ENCODE assay signal across 10 mouse cellular contexts in genomic region chr9:107607653-107608245, GRCm38 (mm10). TPM values are rescaled to one million over a fixed set of nuclear protein-coding genes. Genes with fewer than 3 reads are reported as not detected.
DNase-seq lines count a peak whose midpoint lies in the region; ATAC-seq and TF ChIP-seq lines count a peak whose summit lies in the region.
"Had no signal": no experiment of that assay in that cellular context is flagged by ENCODE, and none has a peak within 500 bp of the region (broad histone marks: within the 10 kb centered on the region; RNA-seq: fewer than 3 reads in every experiment).

No protein-coding gene starts in this region.

- DNase-seq in gastrocnemius, adult 2 months: no peak
- DNase-seq in gastrocnemius, postnatal 36 days: no peak
- no peak for DNase-seq in liver, adult 2 months (ENCODE audit: extremely low read depth, low read depth, low spot score)
- no peak for DNase-seq in liver, embryonic 11.5 days (ENCODE audit: low spot score)
- peak; percentile 47 for DNase-seq in lung, postnatal 36 days
- no peak for DNase-seq in thymus, adult 2 months
- no peak for DNase-seq in cerebellum, adult 9-10 months
- DNase-seq: cerebellum, adult 9-11 months had no signal

- peak overlapping the region; percentile 99 for H3K27ac ChIP-seq in gastrocnemius, adult 2 months
- H3K27ac ChIP-seq in liver, adult 2 months (replicated peaks; ENCODE audit: insufficient read depth, low read depth, low read length): 0 out of 2 replicates have a peak overlapping the region, but pooled peaks have one; percentile 25
- H3K27ac ChIP-seq in liver, embryonic 11.5 days (ENCODE audit: low read depth, low read length): no peak overlapping the region
- H3K27ac ChIP-seq in intestine, embryonic 15.5 days: peak overlapping the region; percentile 86
- H3K27ac ChIP-seq in thymus, adult 2 months (ENCODE audit: control insufficient read depth, insufficient read depth, low read length): no peak overlapping the region
- H3K27ac ChIP-seq: midbrain, embryonic 12.5 days had no signal

- no peaks in the 10 kb centered on the region for H3K79me2 ChIP-seq in liver, adult 2 months (ENCODE audit: control insufficient read depth, insufficient read depth, low read length)

- intact Hi-C loops in gastrocnemius, adult 2 months (cut with DNase I): no loop called here
- intact Hi-C loops in gastrocnemius, postnatal 36 days (cut with DNase I): no loop called here

- ATAC-seq in liver, embryonic 11.5 days (replicated peaks; ENCODE audit: low FRiP score): no peak
- no peak for ATAC-seq in intestine, embryonic 15.5 days

- H3K4me2 ChIP-seq in liver, embryonic 11.5 days: no peak overlapping the region
- H3K4me2 ChIP-seq in intestine, embryonic 15.5 days (replicated peaks): peak overlapping the region; percentile 59
- H3K4me2 ChIP-seq: midbrain, embryonic 12.5 days had no signal

- no peak overlapping the region for H3K9ac ChIP-seq in liver, adult 2 months (ENCODE audit: low read depth, low read length)
- H3K9ac ChIP-seq in liver, embryonic 11.5 days (ENCODE audit: low read depth, low read length): no peak overlapping the region
- H3K9ac ChIP-seq in intestine, embryonic 15.5 days: peak overlapping the region; percentile 26; the same call in 1 of the 2 replicates

- H3K4me1 ChIP-seq in liver, adult 2 months (ENCODE audit: control insufficient read depth, insufficient read depth, low read length): peaks cover 2% of the 10 kb centered on the region; the same call in 1 of the 2 replicates
- peaks cover 31% of the 10 kb centered on the region for H3K4me1 ChIP-seq in liver, embryonic 11.5 days (replicated peaks; ENCODE audit: control insufficient read depth, insufficient read depth, low read length)
- peaks cover 66% of the 10 kb centered on the region for H3K4me1 ChIP-seq in intestine, embryonic 15.5 days (replicated peaks)
- peaks cover 14% of the 10 kb centered on the region for H3K4me1 ChIP-seq in thymus, adult 2 months (replicated peaks; ENCODE audit: control insufficient read depth, insufficient read depth, low read length)

- TF ChIP-seq POLR2A in liver, adult 2 months (IDR thresholded peaks at IDR 0.05; ENCODE audit: extremely low read depth, insufficient read depth, low read length): no peak
- TF ChIP-seq POLR2A in thymus, adult 2 months (IDR thresholded peaks at IDR 0.05; ENCODE audit: control insufficient read depth, extremely low read depth, insufficient read depth, low read length, poor library complexity): no peak

- H3K9me3 ChIP-seq in liver, embryonic 11.5 days (ENCODE audit: control insufficient read depth, low read length): no peaks in the 10 kb centered on the region
- no peaks in the 10 kb centered on the region for H3K9me3 ChIP-seq in intestine, embryonic 15.5 days
- H3K9me3 ChIP-seq: midbrain, embryonic 12.5 days had no signal

- 56% methylated on average over 9 of the region's 9 CpGs for WGBS in liver, adult 2 months
- 45% methylated on average over 9 of the region's 9 CpGs for WGBS in liver, embryonic 11.5 days
- 35% methylated on average over 9 of the region's 9 CpGs for WGBS in intestine, embryonic 15.5 days
- WGBS in thymus, adult 2 months: 88% methylated on average over 9 of the region's 9 CpGs

- H3K4me3 ChIP-seq in gastrocnemius, adult 2 months: peak overlapping the region; percentile 76
- no peak overlapping the region for H3K4me3 ChIP-seq in liver, adult 2 months (ENCODE audit: insufficient read depth, low read depth, low read length)
- H3K4me3 ChIP-seq in liver, embryonic 11.5 days (ENCODE audit: low read depth, low read length): no peak overlapping the region
- H3K4me3 ChIP-seq in intestine, embryonic 15.5 days (replicated peaks): no peak overlapping the region
- no peak overlapping the region for H3K4me3 ChIP-seq in thymus, adult 2 months (ENCODE audit: control insufficient read depth, insufficient read depth, low read length)
- H3K4me3 ChIP-seq: midbrain, embryonic 12.5 days had no signal

- no peaks in the 10 kb centered on the region for H3K27me3 ChIP-seq in liver, adult 2 months (ENCODE audit: control insufficient read depth, insufficient read depth, low read length)
- H3K27me3 ChIP-seq in liver, embryonic 11.5 days (replicated peaks; ENCODE audit: control insufficient read depth, insufficient read depth, low read length): no peaks in the 10 kb centered on the region; the same call in 1 of the 2 replicates
- H3K27me3 ChIP-seq in intestine, embryonic 15.5 days (replicated peaks): no peaks in the 10 kb centered on the region
- H3K27me3 ChIP-seq in thymus, adult 2 months (ENCODE audit: control insufficient read depth, insufficient read depth, low read length): no peaks in the 10 kb centered on the region

- no peak for TF ChIP-seq CTCF in gastrocnemius, adult 2 months (IDR thresholded peaks at IDR 0.05)
- no peak for TF ChIP-seq CTCF in liver, adult 2 months (IDR thresholded peaks at IDR 0.05; ENCODE audit: low read depth, low read length)
- no peak for TF ChIP-seq CTCF in thymus, adult 2 months (IDR thresholded peaks at IDR 0.05; ENCODE audit: borderline replicate concordance, control insufficient read depth, extremely low read depth, insufficient read depth, low read length, poor library complexity)

- H3K36me3 ChIP-seq in liver, adult 2 months (ENCODE audit: control insufficient read depth, insufficient read depth, low read length): no peaks in the 10 kb centered on the region
- H3K36me3 ChIP-seq in liver, embryonic 11.5 days (ENCODE audit: control insufficient read depth, insufficient read depth, low read length): no peaks in the 10 kb centered on the region
- no peaks in the 10 kb centered on the region for H3K36me3 ChIP-seq in intestine, embryonic 15.5 days
- H3K36me3 ChIP-seq in thymus, adult 2 months (ENCODE audit: control insufficient read depth, insufficient read depth, low read length): no peaks in the 10 kb centered on the region
- H3K36me3 ChIP-seq: midbrain, embryonic 12.5 days had no signal

RNA-seq across cellular contexts. Expression of gene Sema3b, which starts 1.3 kb away (rescaled TPM):
- 10 to 100 TPM; 11.2 to 17.9 TPM for total RNA-seq in gastrocnemius, adult 2 months (2021)
- total RNA-seq in gastrocnemius, postnatal 36 days (2021): 10 to 100 TPM; 13.1 to 17.5 TPM
- total RNA-seq in liver, adult 2 months (2014; rRNA removed): 0.13 and 0.37 TPM in 2 replicates
- 0.68 and 0.83 TPM in 2 replicates for polyA plus RNA-seq in liver, adult 2 months (2012; rRNA removed)
- polyA plus RNA-seq in liver, embryonic 11.5 days (2014; fragmentation: Nextera tagmentation; extraction: Ambion mirVana): 0.63 and 0.79 TPM in 2 replicates
- 34.7 and 37.5 TPM in 2 replicates for polyA plus RNA-seq in intestine, embryonic 15.5 days (2015; fragmentation: Nextera tagmentation; extraction: Ambion mirVana)
- 4.3 and 4.9 TPM in 2 replicates for polyA plus RNA-seq in thymus, adult 2 months (2012; rRNA removed)

RNA-seq across cellular contexts. Expression of gene Ifrd2, which starts 20.3 kb away (rescaled TPM):
- 10 to 100 TPM; 48.5 to 50.4 TPM for total RNA-seq in gastrocnemius, adult 2 months (2021)
- total RNA-seq in gastrocnemius, postnatal 36 days (2021): 10 to 100 TPM; 48.2 to 55.8 TPM
- 21.5 and 32.2 TPM in 2 replicates for total RNA-seq in liver, adult 2 months (2014; rRNA removed)
- polyA plus RNA-seq in liver, adult 2 months (2012; rRNA removed): 54.6 and 56.2 TPM in 2 replicates
- polyA plus RNA-seq in liver, embryonic 11.5 days (2014; fragmentation: Nextera tagmentation; extraction: Ambion mirVana): 219 and 230 TPM in 2 replicates
- 66.4 and 81.9 TPM in 2 replicates for polyA plus RNA-seq in intestine, embryonic 15.5 days (2015; fragmentation: Nextera tagmentation; extraction: Ambion mirVana)
- polyA plus RNA-seq in thymus, adult 2 months (2012; rRNA removed): 65.1 and 67.4 TPM in 2 replicates

RNA-seq across cellular contexts. Expression of gene Hyal3, which starts 27.1 kb away (rescaled TPM):
- under 1 TPM; 0.22 to 0.33 TPM for total RNA-seq in gastrocnemius, adult 2 months (2021)
- under 1 TPM; 0.23 to 0.27 TPM for total RNA-seq in gastrocnemius, postnatal 36 days (2021)
- total RNA-seq in liver, adult 2 months (2014; rRNA removed): 0.13 and 0.18 TPM in 2 replicates
- 0.29 and 0.54 TPM in 2 replicates for polyA plus RNA-seq in liver, adult 2 months (2012; rRNA removed)
- 1.0 and 1.5 TPM in 2 replicates for polyA plus RNA-seq in liver, embryonic 11.5 days (2014; fragmentation: Nextera tagmentation; extraction: Ambion mirVana)
- 0.74 and 0.97 TPM in 2 replicates for polyA plus RNA-seq in intestine, embryonic 15.5 days (2015; fragmentation: Nextera tagmentation; extraction: Ambion mirVana)
- polyA plus RNA-seq in thymus, adult 2 months (2012; rRNA removed): 2.4 TPM in 2 replicates

RNA-seq across cellular contexts. Expression of gene Gnai2, which starts 27.4 kb away (rescaled TPM):
- 10 to 100 TPM; 59.9 to 77.7 TPM for total RNA-seq in gastrocnemius, adult 2 months (2021)
- 10 to 100 TPM; 65.2 to 70.5 TPM for total RNA-seq in gastrocnemius, postnatal 36 days (2021)
- 31.6 and 44.8 TPM in 2 replicates for total RNA-seq in liver, adult 2 months (2014; rRNA removed)
- 117 and 122 TPM in 2 replicates for polyA plus RNA-seq in liver, adult 2 months (2012; rRNA removed)
- 217 and 233 TPM in 2 replicates for polyA plus RNA-seq in liver, embryonic 11.5 days (2014; fragmentation: Nextera tagmentation; extraction: Ambion mirVana)
- 334 and 335 TPM in 2 replicates for polyA plus RNA-seq in intestine, embryonic 15.5 days (2015; fragmentation: Nextera tagmentation; extraction: Ambion mirVana)
- 1,154 and 1,267 TPM in 2 replicates for polyA plus RNA-seq in thymus, adult 2 months (2012; rRNA removed)

RNA-seq across cellular contexts. Expression of gene Naa80, which starts 29.1 kb away (rescaled TPM):
- total RNA-seq in gastrocnemius, adult 2 months (2021): 10 to 100 TPM; 11.8 to 14.7 TPM
- 10 to 100 TPM; 11.2 to 14.4 TPM for total RNA-seq in gastrocnemius, postnatal 36 days (2021)
- 12.3 and 12.8 TPM in 2 replicates for total RNA-seq in liver, adult 2 months (2014; rRNA removed)
- 88.5 and 130 TPM in 2 replicates for polyA plus RNA-seq in liver, adult 2 months (2012; rRNA removed)
- 20.5 and 20.7 TPM in 2 replicates for polyA plus RNA-seq in liver, embryonic 11.5 days (2014; fragmentation: Nextera tagmentation; extraction: Ambion mirVana)
- 15.1 and 19.1 TPM in 2 replicates for polyA plus RNA-seq in intestine, embryonic 15.5 days (2015; fragmentation: Nextera tagmentation; extraction: Ambion mirVana)
- 102 and 103 TPM in 2 replicates for polyA plus RNA-seq in thymus, adult 2 months (2012; rRNA removed)

Comparison
In these comparisons a context has a peak if more than half of its experiments do, and no peak if none do; other contexts are left out.
1. H3K27ac ChIP-seq: peak in gastrocnemius, adult 2 months (single experiment), liver, adult 2 months (single experiment) and intestine, embryonic 15.5 days (single experiment); none in liver, embryonic 11.5 days (single experiment) and thymus, adult 2 months (single experiment).